Mouse (Mus musculus): ENCODE measurements around the gene Cemip2.

Cemip2 gene

DNA sequence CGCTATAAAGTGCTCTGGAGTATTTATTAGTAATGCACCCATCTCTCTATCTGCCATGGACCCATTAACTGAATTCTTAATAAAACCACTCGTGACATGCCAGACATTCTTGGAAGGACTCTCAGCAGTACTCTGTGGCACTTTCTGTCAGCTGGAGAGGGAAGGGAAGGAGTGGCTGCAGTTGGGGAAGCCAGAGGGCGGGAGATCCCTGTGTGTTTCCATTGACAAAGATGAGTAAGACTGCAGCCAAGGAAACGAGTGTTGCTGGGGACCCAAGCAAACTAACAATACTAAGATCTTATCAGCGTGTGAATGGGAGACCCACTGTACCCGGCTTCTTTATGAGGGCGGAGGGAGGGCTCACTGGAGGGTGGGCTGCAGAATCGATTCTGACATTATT lies 2.5 kb downstream of the Cemip2 start:
- no peak for DNase-seq

DNA sequence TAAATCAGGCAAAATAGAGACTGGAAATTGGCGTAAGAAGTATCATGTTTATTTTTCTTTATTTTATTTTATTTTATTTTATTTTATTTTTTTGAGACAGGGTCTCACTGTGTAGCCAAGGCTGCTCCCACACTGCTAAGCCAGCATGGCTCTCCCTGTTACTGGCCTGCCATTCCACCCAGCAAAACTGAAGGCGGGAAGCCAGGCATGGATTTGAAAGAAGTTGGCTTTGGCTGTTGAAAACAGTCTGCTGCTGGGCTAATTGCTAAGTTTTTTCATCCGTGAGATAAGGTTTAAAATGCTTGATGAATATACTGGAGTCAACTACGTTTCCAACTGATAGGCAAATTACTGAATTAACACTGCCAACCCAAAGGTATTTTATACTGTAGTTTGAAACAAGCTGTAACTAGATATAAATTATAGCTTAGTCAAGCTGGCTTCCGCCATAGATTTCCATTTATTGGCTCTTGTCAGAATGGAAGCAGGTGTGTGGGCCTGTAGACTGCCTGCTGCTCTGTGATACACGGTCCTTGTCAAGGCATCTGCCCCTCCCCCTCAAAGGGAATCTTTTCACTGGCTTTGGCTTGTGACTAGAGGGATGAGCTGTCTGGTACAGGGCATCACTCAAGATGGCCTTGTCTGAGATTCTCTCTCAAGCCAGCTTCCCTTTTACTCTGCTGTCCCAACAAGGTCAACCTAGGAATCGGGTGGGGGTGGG lies 3.1 kb downstream of the Cemip2 start:
- DNase-seq, result no peak

DNA sequence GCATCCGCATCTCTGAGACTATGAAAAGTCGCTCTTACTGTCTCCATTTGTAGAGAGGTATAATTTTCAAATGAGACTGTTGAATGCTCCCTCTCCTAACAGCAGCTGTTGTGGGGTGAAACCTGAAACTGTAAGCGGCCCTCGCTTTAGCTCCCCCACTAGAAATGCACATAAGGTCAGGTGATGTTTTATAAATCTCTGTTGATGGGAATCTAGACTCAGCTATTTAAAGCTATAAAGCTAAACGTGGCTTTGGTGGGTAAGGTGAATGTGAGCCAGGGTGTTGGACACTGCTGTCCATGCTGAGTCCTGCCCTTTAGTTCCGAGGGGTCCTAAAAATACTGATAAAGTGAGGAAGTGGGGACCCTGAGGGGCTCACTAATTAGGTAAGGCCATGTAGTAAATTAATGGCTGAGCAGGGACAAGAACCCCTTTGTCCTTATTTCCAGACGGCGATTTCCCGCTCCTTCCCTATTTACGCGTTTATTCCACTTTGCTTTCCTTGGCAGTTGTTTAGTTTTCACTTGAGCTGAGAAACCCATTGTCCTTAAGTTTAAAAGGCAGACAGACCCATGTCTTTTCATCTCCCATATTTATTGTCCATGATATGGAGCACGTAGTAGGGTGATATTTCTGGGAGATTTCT lies 3.8 kb downstream of the Cemip2 start:
- DNase-seq, result no peak

DNA sequence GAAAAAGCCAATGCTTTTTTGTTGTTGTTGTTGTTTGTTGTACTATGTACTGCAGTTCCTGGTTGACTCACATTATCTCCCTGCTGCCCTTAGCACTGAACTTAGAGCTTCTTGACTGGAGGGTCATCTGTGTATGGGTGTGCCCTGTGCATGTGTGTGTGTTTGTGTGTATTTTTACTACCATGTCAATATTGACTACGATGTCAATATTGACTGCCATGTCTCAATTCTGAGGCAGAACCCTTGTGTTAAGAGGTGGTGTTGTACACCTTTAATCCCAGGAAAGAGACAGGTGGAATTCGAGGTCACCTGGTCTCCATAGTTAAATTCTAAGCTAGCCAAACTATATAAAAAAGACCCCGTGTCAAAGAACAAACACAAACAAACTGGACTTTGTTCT lies 5.6 kb downstream of the Cemip2 start:
- DNase-seq, result no peak

DNA sequence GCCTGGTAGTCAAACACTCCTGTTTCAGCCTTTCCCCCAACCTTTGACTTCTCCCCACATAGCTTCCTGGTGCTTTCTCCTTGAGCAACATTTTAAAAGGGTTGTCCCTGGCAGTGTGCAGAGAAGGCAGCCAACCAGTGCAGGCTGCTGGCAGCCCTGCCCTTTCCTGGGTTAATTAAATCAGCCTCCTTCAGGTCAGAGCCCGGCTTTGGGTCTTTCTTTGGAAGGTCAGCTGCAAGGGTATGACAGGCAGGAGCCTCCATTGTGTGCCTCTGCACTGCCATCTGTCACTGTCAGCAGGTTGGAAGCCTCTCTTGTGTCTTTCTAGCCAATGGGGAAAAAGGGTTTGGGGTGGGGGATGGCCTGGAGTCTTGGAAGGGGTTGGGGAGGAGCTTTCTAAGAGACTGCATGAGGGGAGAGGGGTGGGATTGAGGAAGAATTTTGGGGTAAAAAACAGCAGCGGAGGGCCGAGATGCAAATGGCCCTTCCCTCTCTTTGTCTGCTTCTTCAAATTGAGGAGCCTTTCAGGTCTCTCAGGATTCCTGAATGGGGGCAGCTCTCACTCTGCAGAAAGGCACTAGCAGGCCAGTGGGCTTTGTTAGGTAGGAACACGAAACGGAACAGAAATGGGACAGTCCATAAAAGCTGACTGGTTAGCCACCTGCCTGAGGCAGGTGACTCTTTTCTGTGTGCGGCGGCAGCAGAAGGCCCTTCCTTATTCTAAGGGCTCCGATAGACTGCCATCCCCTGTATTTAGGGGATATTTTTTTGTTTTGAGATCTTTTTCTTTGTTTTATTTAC lies 6.4 kb downstream of the Cemip2 start:
- DNase-seq, result no peak

DNA sequence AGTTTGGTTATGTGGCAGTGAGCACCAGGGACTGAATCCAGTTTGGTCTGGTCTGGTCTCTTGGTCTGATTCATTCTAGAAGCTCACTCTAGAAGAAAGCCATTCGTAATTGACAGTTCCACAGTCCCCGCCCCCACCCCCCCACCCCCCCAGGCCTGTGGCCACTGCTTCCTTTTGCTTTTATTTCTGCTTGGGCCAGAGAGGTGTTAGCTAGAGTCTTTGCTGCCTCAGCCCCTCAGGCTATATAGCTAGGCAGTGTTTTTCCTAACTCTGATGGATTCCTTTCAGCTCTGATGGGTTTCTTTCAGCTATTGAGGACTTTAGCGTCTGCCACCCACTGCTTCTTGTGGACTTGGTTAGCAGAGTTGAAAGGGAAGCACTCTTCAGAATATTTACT lies 7.0 kb downstream of the Cemip2 start:
- no peak for DNase-seq

DNA sequence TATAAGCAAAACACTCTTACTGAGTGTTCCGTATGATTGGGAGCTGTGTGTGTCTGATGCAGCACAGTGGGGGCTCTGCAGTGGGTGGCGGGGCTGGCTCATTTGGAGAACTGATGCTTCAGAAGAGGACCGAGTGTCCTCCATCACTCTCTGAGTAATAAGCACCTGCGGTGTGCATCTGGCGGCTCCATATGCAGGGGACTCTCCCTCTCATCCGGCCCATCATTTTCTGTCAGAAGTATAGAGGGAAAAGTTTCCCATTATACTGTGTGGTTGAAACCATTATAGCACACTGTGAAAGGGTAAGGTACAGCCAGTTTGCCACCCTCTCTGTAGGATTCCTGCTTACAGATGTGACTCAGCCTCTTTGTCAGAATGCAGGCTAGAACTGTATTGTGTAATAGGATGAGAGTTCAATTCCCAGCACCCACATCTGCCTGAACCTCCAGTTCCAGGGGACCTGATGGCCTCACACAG lies 8.9 kb downstream of the Cemip2 start:
- peak; percentile 61 for DNase-seq

DNA sequence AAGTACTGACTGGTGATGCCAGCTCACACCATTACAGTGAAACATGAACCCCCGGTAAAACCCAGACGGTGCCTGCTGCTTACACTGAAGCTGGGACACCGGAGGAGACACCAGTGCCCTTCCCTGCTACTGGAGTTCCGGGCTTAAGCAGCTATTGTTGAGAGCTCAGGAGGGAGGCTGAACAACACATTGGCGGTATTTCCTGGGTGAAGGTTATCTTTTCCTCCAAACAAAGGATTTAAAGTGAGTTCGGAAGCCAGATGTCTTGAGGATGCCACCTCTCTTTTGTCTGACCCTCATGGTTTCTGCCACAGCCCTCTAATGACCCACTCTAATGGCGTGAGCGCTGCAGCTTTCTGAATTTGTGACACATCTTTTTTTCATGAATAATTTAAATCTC lies 10.9 kb downstream of the Cemip2 start:
- DNase-seq, result no peak

DNA sequence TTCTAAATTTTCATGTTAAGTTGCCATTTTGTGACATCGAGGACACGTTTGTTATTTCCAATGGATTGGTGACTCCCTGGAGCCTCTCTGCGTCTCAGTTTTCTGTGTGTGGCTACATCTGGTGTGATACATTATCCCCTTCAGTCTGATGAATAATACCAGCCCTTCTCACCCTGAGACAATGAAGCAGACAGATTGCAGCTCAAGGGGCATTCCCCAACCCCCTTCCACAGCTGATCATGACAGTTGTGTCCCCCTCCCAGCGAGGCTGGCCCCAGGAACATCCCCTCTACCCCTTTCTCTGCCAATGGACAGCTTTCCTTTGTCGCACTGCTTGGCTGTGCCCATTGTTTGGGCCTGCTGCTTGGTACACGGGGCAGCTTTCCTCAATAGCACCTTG lies 11.5 kb downstream of the Cemip2 start:
- no peak for DNase-seq

DNA sequence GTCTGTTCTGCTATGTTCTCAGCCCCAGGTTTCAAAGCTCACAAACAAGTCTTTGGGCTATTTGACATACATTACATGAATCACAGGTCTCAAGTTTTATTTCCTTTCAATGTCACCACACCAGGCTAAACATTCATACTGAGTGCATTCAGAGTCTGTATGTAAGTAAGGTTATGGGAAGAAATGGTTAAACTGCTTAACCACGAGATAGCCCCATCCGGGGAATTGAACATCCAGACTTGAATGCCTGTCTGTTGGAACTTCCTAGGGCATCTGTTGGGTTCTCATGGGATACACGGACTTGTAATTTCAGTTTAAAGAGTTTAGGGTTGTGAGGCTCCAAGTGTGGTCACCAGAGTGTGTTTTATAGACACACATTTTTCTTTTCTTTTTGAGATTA lies 13.2 kb downstream of the Cemip2 start:
- no peak for DNase-seq

DNA sequence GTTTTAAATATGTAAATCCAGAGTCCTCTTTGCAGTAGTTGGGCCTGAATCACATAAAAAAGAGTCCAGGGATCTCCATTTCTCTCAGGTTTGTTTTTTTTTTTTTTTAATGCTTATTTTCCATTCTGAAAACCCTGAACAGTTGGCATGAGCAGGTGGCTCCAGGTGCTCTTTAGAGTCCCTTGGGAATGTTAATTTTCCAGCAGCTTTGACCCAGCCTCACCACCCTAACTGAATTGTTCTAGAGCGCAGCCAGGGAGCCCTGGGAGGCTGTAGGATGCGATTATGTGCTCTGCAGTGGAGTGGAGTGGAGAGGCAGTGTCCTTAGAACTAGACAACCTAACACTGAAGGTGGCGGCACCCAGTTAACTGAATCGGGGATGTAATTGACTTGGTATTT lies 13.7 kb downstream of the Cemip2 start:
- DNase-seq, result no peak

DNA sequence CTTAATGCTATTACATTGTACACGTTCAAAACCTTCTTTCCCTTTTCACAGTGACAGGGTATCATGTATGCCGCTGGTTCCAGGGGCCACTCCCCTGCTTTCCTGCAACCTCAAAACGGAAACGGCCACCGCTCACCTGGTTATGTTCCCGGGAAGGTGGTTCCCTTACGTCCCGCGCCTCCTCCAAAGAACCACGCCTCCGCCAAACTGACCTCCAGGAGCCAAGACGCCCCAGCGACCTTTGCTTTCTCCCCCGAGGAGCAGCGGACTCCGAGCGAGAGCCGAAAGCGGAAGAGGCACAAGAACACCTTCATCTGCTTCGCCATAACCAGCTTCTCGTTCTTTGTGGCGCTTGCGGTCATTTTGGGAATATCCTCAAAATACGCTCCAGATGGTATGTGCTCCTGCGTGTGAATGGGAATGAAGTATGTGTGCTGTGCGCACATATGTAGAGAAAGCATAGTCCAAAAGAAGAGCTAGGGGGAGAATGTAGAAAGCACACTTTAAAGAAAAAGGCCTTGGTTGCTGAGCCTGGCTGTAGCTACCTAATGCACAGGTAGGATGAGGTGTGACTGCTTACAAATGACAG lies 14.5 kb downstream of the Cemip2 start:
- DNase-seq, result peak; percentile 21

DNA sequence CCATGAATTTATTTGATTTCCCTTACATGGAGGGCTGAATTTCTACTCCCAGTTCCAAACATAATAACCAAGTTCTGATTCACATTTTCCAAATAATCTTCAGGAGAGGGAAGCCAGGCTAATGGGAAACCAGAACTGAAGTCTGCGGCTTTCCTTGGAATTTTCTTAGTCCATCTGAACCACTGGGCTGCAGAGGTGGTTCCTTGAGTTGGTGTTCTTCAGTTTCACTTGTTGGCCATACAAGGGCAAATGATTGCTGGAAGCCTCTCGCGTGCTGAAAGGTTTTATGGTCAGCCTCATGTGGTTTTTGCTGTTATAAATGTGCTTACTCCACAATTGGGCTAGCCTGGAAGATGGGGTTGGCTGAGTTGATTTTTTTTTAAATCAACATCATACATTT lies 16.4 kb downstream of the Cemip2 start:
- DNase-seq, result no peak

DNA sequence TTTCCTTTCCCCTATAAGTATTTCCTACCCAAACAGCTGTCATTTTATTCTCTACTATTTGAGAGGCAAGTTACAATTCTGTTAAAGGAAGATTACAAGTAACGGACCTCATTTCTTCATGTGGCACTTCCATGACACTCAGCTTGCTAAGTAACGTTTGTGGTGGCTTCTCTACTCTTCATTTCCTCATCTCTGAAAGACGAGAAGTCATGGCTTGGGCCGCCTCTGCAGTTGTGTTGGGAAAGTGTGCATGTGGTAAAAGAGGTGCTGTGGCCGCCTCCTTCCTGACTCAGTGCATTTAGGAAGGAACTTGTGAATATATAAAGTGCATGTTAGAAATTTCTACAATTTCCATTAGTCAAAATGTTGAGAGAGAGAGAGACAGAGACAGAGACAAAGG lies 18.2 kb downstream of the Cemip2 start:
- no peak for DNase-seq

DNA sequence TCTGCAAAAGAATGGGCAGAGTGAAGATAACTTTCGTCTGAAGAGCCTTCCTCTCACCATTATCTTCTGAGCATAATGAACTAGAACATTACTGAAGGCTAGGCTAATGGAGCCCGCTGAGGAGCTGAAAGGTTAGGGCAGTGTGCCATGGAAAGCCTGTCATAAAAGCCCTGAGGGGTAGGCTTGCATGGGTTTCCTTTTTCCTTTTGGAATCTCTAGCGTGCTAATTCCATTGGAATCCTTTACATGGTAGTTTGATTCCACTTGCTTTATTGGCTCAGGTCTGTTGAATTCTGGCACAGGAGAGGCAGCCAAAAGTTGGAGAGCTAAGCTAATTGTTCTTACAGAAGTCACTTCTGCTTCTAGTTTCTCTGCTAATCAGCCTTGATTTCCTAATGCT lies 20.6 kb downstream of the Cemip2 start:
- DNase-seq, result no peak

DNA sequence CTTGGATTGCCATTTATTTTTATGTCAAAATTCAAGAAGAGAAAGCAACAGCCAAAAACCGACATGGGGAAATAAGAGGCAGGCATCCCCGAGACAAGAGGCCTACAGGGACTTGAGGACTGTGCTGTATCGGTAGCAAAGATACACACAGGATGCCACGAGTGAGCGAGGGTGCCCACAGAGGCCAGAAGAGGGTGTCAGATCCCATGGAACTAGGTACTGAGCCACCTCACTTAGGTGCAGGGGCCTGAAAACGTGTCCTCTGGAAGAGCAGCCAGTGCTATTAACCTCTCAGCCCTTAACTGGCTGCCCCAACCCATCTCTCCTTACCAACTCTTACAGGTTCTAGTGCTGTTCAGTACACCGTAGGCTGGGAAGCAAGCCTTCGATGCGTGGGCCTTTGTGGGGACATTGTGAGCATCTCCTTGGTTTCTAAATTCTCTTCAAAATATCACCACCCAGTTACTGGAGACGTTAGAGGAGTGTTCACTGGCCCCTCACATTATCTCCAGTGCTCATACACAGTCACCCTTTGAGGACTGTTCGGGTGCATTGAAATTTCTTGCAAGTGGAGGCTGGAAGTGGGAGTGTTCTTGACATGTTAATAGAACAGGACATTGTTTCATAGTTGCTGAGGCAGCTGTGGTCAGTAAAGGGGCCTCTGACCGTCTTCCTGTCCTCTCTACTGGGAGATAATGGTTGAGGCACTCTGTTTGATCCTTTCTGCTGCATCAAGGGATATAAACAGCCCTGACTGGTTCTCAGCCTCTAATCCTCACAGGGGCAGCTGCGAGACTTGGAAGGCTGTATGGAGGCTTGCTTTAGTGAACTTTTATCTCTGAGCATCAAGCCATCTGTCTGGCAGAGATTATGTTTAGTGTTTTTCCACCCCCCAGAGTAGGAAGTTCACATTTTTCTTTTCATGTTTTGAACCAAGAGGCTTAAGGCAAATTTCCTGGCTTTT lies 21.6 kb downstream of the Cemip2 start:
- DNase-seq, result no peak

DNA sequence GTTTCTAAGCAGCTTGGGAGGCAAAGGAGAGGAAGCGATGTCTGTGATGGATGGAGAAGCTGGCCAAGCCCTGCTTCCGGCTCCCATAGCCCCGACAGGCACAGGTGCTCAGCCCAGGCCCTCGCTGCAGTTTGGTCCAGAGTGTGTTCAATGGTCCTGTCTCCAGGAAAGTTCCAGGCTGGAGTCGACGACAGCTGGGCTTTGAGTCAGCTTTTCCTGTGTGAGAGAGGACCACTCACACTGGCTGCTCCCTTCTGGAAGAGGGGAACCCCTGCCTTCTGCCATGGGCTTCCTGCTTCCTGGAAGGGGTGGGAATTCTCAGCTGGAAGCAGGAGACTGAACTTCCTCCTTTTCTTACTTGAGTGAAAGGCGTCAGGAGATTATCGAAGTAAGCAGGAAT lies 26.3 kb downstream of the Cemip2 start:
- DNase-seq, result no peak

DNA sequence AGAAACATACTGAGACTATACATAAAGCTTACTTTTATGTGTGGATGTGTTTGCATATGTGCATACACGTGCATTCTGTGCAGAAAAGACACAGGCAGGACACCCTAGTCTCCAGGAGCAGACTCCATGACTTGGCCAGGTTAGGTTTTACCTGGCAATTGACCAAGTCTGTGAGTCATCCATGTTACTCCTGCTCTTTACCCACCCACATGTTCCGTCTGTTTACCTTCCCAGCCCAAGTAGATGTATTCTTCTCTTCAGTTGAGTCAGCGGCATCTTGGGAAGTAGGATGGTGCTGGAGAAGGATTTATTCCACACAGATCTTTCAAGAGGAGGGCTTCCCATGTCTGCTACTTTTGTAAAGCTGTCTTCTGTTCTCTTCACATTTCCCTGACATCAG lies 27.2 kb downstream of the Cemip2 start:
- peak; percentile 44 for DNase-seq

DNA sequence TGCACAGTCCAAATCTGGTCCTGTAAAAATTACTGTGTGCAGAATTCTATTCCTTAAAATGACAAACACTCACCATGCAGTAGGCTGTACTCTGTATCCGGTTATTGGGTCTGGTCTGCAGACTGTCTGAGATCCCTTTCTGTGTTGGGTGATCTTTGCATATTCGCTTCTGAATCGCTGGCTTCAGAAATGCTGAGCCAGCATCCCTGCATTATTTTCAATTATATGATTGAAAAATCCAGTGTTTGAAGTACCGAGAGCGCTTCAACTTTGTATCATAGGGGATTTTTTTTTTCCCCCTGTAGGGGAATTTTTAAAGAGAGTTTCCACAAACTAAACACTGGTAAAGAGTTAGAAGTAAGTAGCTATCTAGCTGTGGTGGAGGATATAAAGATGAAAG lies 32.0 kb downstream of the Cemip2 start:
- no peak for DNase-seq

DNA sequence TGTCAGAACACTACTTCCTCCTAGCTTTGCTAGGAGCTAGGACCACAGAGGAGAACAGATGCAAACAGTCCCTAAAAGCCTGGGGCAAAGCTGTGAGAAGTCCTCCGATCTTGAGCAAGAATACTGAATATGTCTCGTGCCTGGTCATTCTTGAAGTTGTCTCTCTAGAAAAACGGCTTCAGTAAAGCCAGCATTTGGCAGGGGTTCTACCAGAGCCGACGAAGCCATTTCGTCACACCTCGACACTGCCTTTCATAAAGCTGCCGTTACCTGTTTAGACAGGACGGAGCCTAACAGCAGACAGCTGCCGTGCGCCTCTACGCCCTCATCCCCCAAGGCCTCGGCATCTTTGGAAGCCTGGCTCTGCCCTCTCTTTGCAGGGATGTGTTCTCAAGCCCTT lies 35.4 kb downstream of the Cemip2 start:
- no peak for DNase-seq

DNA sequence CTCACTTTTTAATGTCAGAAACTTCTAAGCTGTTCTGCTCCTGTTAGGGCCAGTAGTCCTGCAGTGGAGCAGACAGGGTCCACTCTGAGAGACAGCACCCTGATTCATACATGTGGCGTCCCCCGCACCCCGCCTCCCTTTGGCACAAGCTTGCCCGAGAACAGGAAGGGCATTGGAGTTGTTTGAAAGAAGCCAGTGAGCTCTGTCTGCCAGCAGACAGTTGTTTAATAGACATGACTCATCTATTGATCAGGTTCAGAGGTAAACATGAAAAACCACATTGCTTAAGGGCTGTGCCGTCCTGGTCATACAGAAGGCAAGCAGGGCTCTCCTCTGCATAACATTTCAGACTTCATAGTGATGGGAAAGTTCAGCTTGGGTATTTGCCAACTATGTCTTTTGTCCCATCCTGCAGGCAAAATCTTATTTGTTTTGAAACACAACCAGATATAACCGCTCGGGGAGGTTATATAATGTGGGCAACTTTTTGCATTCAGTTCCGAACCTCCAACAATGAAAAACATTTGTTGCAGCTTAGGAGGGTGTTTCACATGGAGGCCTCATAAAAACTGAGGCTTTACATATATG lies 36.4 kb downstream of the Cemip2 start:
- no peak for DNase-seq

DNA sequence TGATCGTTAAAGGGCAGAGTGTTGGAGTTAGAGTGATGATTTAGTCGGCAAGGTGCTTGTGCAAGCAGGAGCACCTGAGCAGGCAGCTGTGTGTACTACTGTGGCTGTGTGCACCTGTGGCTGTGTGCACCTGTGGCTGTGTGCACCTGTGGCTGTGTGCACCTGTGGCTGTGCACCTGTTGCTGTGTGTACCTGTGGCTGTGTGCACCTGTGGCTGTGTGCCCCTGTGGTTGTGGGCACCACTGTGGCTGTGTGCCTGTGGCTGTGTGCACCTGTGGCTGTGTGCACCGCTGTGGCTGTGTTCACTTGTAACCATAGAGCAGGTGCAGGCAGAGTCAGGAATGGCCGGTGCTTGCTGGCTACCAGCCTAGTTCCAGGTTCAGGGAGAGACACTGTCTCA lies 38.1 kb downstream of the Cemip2 start:
- no peak for DNase-seq

Data from right cerebral cortex, postnatal 25 days (tissue).